Mouse (Mus musculus) mouse embryonic stem cell (cell line): ENCODE results near the gene Vmn2r4.
"Not testable (repeated sequence)": the region's sequence is repeated elsewhere in the genome, so short reads cannot be mapped to it uniquely, and the experiment has no call there.

ENCODE experiments used
- in situ Hi-C, 2 experiments: fragments of 300-500 bp; cut with MboI; formaldehyde crosslinking; loops; 1 replicate in 1 of 2; 3 replicates in 1 of 2; pipeline ENCODE4 v1.14.3; 2019 to 2020; ENCODE audit warnings: low sequenced_read_pairs in 2 of 2, low pct_unique_long_range_greater_than_20kb in 1 of 2, mixed read lengths in 1 of 2; ENCODE audit not compliant: unreplicated experiment in 1 of 2

Vmn2r4 gene

DNA sequence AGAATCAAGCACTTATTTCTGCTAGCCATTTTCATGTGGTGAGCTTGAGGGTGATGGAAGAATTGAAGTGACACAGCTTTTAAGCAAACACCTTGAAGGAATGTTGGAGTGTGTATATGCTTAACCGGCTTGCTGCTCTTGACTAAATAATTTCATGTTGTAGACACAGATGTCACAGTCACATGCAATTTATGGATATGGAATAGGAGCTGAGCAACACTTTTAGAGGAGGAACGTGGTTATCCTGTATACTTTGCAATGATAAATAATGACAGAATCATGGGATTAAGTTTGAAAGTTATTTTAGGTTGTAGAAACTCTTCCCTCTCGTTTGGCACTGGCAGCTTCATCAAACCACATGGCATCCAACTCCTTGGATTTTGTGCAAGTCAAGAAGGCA, at the start of gene Vmn2r4:
Vmn2r4 (minus strand) TSS at position 101 of the 400 bp plus-strand sequence.
- in situ Hi-C loops: not testable (repeated sequence)

DNA sequence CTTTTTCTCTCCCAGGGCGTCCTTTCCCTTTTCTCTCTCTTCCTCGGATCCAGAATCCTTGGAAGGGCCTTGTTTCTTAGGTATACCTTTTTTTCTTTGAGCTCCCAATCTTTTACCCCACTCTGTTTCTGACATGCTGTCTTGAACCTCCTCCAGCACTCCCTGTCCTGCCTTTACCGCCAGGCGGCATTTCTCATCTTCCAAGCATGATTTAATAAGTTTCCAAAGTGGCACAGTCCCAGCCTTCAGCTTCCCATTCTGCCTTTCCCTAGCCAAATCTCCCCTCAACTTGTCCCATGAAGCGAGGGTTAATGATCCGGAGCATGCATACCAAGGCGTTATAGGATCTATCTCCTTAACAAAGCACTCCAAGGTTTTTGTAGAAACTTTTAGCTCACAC, 19.1 kb upstream of the Vmn2r4 start:
- in situ Hi-C loops: not testable (repeated sequence)

DNA sequence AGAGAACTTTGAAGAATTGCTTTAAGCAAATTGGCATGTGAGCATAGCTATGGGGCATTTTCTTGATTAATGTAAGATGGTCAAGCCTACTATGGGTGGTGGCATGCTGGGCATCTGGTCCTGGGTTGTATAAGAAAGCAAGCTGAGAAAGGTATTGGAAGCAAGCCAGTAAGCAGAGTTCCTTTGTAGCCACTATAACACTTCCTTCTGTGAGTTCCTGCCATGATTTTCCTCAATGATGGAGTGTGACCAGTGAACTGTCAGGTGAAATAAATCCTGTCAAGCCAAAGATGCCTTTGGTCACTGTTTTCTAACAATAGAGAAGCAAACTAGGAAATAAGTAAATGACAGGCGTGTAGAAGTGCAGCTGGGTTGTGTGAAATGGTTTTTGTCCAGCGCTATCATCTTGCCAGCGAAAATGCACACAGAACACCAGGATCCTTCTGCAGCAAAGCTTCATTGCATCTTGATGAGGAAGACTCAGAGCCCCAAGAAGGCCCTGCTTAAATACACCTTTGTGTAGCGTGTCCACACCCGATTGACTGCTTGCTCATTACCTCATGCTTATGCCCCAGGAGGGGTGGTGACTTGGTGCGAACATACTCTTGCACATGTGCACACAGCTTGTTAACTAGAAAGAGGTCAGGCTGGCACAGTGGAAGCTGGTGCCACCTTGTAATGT, 13.1 kb upstream of the Vmn2r4 start:
- in situ Hi-C loops: not testable (repeated sequence)

DNA sequence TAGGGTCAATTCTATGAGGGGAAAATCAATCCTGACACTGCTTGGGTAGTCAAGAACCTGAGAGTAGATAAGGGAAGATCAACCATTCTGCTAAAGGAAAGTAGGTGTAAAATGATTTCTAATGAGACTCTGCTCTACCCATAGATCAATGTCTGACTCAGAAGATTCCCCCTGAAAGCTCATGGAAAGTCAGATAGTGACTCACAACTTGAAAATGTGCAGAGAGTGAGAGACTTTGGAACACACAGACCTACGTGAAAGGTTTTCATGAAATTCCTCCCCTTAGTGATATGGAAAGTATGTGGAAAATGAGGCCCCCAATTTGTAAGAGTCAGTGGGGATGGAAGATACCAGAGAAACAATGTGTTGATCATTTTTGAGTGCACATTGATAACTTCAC, 7.0 kb upstream of the Vmn2r4 start:
- in situ Hi-C loops: not testable (repeated sequence)

DNA sequence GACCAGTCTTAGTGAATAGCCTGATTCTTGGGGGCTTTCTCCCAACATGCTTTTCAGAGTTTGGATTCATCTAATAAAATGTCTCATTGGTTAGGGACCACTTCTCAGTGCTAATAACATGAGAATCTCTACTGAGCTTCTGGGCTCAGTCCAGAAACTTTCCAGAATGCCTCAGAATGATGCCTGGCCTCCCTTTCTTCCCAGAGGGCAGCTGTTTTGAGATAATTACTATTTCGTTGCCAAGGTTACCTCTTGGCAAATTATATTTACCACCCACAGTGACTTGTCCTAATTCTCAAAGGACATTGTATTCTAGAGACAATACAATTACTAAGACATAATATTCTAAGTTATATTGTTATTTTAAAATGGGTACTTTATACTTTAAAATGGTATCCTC, 2.3 kb upstream of the Vmn2r4 start:
- in situ Hi-C loops: not testable (repeated sequence)

DNA sequence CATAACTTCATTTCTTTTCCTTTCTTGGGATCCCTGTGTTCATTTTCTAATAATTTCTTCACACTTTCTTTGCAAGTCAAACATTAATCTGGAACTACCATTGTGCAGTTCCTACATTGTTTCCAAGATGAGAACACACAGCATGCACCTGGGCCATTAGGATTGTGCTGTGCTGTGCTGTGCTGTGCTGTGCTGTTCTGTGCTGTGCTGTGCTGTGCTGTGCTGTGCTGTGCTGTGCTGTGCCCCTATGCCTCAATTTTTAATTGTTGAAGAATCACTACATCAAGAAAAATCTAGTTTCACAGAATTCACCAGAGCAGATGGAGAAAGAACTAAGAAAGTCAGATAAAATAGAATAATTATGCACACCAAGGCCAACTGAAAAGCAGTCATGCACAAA, 915 bp downstream of the Vmn2r4 start:
- in situ Hi-C loops: not testable (repeated sequence)

DNA sequence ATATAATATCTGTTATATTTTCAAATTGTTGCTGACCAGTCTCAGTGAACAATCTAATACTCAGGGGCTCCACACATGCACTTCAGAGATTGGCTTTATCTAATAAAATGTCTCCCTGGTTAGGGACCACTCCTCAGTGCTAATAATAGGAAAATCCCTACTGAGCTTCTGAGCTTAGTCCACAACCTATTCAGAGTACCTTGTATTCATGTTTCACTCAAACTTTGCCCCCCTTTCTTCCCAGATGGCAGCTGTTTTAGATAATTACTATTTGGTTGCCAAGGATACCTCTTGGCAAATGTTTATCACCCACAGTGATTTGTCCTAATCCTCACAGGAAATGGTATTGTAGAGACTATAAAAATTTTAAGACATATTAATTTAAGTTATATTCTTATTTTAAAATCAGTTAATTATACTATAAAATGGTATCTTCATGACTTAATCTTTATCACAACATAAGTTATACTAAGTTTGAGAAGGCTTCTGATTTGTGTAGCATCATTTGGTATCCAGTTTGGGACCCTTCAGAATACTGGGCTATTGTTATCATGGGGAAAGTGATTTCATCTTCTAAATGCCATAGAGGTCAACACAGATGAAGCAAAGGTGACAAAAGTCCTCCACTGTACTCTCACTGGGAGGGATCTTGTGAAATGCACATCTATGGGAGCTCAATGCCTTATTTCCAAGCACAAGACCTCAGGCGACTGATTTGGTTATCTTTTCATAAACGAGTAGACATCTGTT, 55.7 kb downstream of the Vmn2r4 start:
- in situ Hi-C loops: no loop called here
